Mouse (Mus musculus) midbrain, postnatal 0 days (tissue): ENCODE measurements at regions not wholly inside any gene's neighbourhood (a gene's known extent, or its start where the extent isn't known, plus 50 kb on each side); places are given as distances from the start of the nearest gene placed in this dataset.
A peak's percentile ranks its signal among the peaks of the same experiment; 100 is the strongest.

Source experiments
- ATAC-seq: fragments of 200-750 bp; cut with Nextera tagmentation; 2 replicates; pipeline ENCODE4 v1.8.0; 2017; ENCODE audit warnings: moderate number of reproducible peaks, mild to moderate bottlenecking, moderate TSS enrichment, moderate library complexity; ENCODE audit not compliant: low FRiP score
- DNase-seq: peaks from one replicate; pipeline ENCODE4 v3.0.0-alpha.2; 2015; ENCODE audit warnings: low spot score
- H3K27ac ChIP-seq: fragments of 300-500 bp; sonication (generic); 2 replicates; pipeline ENCODE4 v1.5.1; 2014; ENCODE audit warnings: low read depth, mild to moderate bottlenecking, low read length, mixed read lengths
- H3K27me3 ChIP-seq: fragments of 300-500 bp; sonication (generic); 2 replicates; pipeline ENCODE4 v1.6.1; 2014; ENCODE audit warnings: low read length, control low read depth, mixed read lengths; ENCODE audit not compliant: insufficient read depth
- H3K36me3 ChIP-seq: fragments of 300-500 bp; sonication (generic); 2 replicates; pipeline ENCODE4 v1.6.1; 2014; ENCODE audit warnings: low read length, control low read depth, mixed read lengths; ENCODE audit not compliant: insufficient read depth
- H3K4me1 ChIP-seq: fragments of 300-500 bp; sonication (generic); 2 replicates; pipeline ENCODE4 v1.6.1; 2014; ENCODE audit warnings: mild to moderate bottlenecking, control low read depth, antibody characterized with exemption, low read length, mixed read lengths; ENCODE audit not compliant: insufficient read depth
- H3K4me2 ChIP-seq: fragments of 300-500 bp; sonication (generic); 2 replicates; pipeline ENCODE4 v1.6.1; 2014; ENCODE audit warnings: low read depth, mild to moderate bottlenecking, low read length, mixed read lengths; ENCODE audit not compliant: poor library complexity, severe bottlenecking
- H3K4me3 ChIP-seq: fragments of 300-500 bp; sonication (generic); 2 replicates; pipeline ENCODE4 v1.5.1; 2014; ENCODE audit warnings: low read depth, mild to moderate bottlenecking, low read length, moderate library complexity
- H3K9ac ChIP-seq: fragments of 300-500 bp; sonication (generic); replicated peaks from 2 replicates; pipeline ENCODE4 v1.6.1; 2014; ENCODE audit warnings: mild to moderate bottlenecking, low read length, moderate library complexity, mixed read lengths; ENCODE audit not compliant: poor library complexity, severe bottlenecking
- H3K9me3 ChIP-seq: fragments of 300-500 bp; sonication (generic); 2 replicates; pipeline ENCODE4 v1.6.1; 2016; ENCODE audit warnings: low read length, control low read depth
- CTCF ChIP-seq: IDR thresholded peaks from 2 replicates; pipeline ENCODE4 v1.5.1; 2016; ENCODE audit warnings: antibody characterized with exemption, mild to moderate bottlenecking
- WGBS: fragments of 180-500 bp; shearing (Covaris S2); extraction: QIAGEN DNeasy Blood & Tissue Kit; methylation state at CpG from one replicate; pipeline ENCODE4 v1.1.7; 2014; 5-methylcytosine and 5-hydroxymethylcytosine counted together

GRCm38 (mm10) chr13:10990503-10991025 is 629.9 kb upstream of the Chrm3 start:
- no peak for ATAC-seq
- H3K9me3 ChIP-seq: no peaks in the 10 kb centered on the region
- H3K9ac ChIP-seq: no peak overlapping the region
- H3K4me1 ChIP-seq: no peaks in the 10 kb centered on the region
- H3K4me2 ChIP-seq: no peak overlapping the region
- WGBS: 86% methylated on average over 4 of the region's 4 CpGs
- H3K4me3 ChIP-seq: no peak overlapping the region
- DNase-seq: peak; percentile 24
- H3K27ac ChIP-seq: no peak overlapping the region
- no peaks in the 10 kb centered on the region for H3K27me3 ChIP-seq
- TF ChIP-seq CTCF: no peak
- no peaks in the 10 kb centered on the region for H3K36me3 ChIP-seq

GRCm38 (mm10) chr13:10989095-10989814 is 628.6 kb upstream of the Chrm3 start:
- Histone ChIP-seq H3K4me2 (no peak overlapping the region), H3K36me3 (no peaks in the 10 kb centered on the region), H3K4me1 (no peaks in the 10 kb centered on the region), H3K4me3 (no peak overlapping the region), H3K27ac (no peak overlapping the region), H3K9ac (no peak overlapping the region), H3K9me3 (no peaks in the 10 kb centered on the region), H3K27me3 (no peaks in the 10 kb centered on the region)
- TF ChIP-seq CTCF: no peak
- 72% methylated on average over 6 of the region's 6 CpGs for WGBS
- DNase-seq (peak; percentile 28), ATAC-seq (no peak)

GRCm38 (mm10) chr13:10983736-10984135 is 623.1 kb upstream of the Chrm3 start:
- ATAC-seq (no peak), DNase-seq (no peak)
- no peaks in the 10 kb centered on the region for H3K27me3 ChIP-seq
- no peaks in the 10 kb centered on the region for H3K9me3 ChIP-seq
- no peak overlapping the region for H3K4me3 ChIP-seq
- H3K27ac ChIP-seq: no peak overlapping the region
- no peak overlapping the region for H3K4me2 ChIP-seq
- no peaks in the 10 kb centered on the region for H3K36me3 ChIP-seq
- H3K4me1 ChIP-seq: no peaks in the 10 kb centered on the region
- no peak overlapping the region for H3K9ac ChIP-seq
- no peak for TF ChIP-seq CTCF

DNA sequence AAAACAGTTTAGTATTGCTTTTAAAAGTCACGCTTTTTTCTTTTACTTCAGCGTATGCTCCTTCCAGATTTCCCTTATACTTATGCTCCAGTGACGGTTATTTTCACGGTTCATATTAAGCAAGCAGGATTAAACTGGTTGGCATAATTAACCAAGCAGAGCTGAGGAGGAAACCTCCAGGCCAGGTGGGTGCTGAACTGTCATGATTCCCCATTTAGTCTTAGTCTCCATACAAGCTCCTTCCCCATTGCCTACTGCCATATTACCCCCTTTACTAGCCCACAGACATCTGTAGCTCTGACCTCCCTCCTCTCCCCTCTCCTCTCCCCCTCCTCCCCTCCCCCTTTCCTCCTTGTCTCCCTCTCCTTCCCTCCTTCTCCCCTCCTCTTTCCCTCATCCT is 621.9 kb upstream of the Chrm3 start:
- Histone ChIP-seq H3K9ac (no peak overlapping the region), H3K4me2 (no peak overlapping the region), H3K4me1 (no peaks in the 10 kb centered on the region), H3K36me3 (no peaks in the 10 kb centered on the region), H3K4me3 (no peak overlapping the region), H3K9me3 (no peaks in the 10 kb centered on the region), H3K27me3 (no peaks in the 10 kb centered on the region), H3K27ac (no peak overlapping the region)
- no peak for TF ChIP-seq CTCF
- WGBS: 42% methylated on average over 4 of the region's 4 CpGs
- no peak for DNase-seq
- ATAC-seq: no peak; the same call in 1 of the 2 replicates

DNA sequence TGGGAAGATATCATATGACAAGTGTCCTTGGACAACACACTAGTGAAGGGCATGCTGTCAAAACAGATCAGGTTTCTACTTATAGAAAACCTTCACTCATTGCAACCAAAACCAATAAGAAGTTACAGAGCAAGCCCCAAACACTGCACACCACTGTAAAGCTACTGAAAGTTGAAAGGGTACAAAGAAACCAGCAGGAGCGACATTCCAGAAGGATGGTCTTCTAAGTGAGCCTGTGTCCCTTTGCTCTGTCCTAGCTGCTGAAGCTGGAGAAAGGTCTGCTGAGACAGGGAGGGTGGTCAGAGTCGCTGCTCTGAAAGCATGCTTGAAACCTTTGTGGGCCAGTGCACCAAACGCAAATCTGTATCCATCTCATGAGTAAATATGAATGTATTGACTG is 611.3 kb upstream of the Chrm3 start:
- no peaks in the 10 kb centered on the region for H3K9me3 ChIP-seq
- WGBS: 75% methylated on average over 3 of the region's 3 CpGs
- no peak for DNase-seq
- H3K27ac ChIP-seq: no peak overlapping the region
- H3K9ac ChIP-seq: no peak overlapping the region
- no peak overlapping the region for H3K4me3 ChIP-seq
- no peak overlapping the region for H3K4me2 ChIP-seq
- no peak for TF ChIP-seq CTCF
- no peaks in the 10 kb centered on the region for H3K36me3 ChIP-seq
- no peaks in the 10 kb centered on the region for H3K27me3 ChIP-seq
- ATAC-seq: no peak
- no peaks in the 10 kb centered on the region for H3K4me1 ChIP-seq

DNA sequence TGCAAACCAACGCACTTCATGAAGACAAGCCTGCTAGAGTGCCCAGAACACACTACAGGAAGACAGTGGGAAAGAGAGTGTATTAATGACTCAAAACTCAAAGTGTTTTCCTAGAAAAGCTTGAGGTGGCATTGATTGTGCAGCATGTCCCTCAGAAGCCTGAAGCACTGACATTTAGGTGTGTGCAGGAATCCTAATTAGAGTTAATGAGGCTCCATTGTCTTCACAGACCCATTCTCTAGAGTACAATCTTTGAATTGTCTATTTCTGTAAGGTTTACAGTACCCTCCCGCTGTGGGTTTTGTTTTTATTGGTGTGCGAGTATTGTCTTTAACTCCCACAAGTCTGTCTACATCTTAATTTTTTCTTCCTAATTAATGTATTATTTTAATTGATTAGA is 610.1 kb upstream of the Chrm3 start:
- Histone ChIP-seq H3K4me1 (no peaks in the 10 kb centered on the region), H3K9ac (no peak overlapping the region), H3K9me3 (no peaks in the 10 kb centered on the region), H3K27ac (no peak overlapping the region), H3K4me3 (no peak overlapping the region), H3K27me3 (no peaks in the 10 kb centered on the region), H3K36me3 (no peaks in the 10 kb centered on the region), H3K4me2 (no peak overlapping the region)
- DNase-seq: no peak
- WGBS: 86% methylated on average over 3 of the region's 3 CpGs
- ATAC-seq: no peak
- TF ChIP-seq CTCF: no peak
